Mouse (Mus musculus) brain, embryonic 18.5 days (tissue): ENCODE measurements at regions not wholly inside any gene's neighbourhood (a gene's known extent, or its start where the extent isn't known, plus 50 kb on each side); places are given as distances from the start of the nearest gene placed in this dataset.

Experiments
- DNase-seq: peaks from one replicate; pipeline ENCODE4 v3.0.0-alpha.2; 2012; ENCODE audit warnings: low read depth, low spot score

DNA sequence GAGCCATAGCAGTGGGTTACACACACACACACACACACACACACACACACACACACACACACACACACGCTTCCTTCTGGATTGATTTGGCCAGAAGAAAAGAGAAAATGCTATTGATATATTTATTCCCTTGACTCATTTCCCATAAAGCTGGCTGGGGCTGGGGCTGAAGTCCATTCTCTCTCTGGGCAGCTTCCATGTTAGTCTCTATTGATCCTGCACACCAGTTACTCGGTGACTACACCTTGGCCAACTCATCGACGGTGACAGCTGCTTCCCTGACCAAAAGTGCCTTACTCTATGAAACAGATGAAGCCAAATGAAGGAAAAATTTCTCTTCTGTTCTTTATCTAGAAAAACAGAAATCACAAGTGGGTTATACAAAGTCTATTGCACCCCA is 82.1 kb downstream of the Snx18 start:
- DNase-seq: no peak

DNA sequence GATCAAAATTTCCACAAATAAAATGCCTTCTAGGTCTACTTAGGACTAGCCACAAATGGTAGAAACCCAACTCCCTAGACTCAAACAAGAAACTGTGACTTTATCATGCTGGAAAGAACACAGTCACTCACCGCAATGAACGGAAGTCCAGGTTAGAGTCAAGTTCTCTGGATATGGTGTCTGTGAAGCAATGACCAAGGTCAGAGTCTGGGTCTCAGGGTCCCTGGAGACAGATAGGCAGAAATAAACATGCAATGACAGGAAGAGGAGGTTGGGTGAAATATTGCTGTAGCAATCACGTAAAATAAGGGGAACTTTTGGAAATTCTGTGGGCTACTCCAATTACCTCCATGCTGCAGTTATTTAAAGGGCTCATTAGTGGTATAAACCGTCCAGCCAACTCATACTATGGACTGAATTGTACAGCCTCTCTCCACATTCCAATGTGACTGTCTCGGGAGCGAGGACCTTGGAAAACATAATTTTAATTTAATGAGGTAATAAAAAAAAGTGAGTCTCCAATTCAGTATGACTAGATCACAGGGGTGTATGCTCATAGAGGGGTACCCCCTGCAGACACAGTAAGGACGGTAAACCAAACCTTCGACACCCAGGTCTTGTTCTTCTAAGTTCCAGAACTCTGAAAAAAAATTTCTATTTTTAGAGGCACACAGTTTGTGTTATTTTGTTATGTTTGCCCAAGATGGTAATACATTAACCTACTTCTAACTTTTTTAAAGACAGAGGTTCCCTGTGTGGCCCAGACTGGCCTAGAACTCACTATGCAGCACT is 83.5 kb downstream of the Snx18 start:
- DNase-seq: no peak

DNA sequence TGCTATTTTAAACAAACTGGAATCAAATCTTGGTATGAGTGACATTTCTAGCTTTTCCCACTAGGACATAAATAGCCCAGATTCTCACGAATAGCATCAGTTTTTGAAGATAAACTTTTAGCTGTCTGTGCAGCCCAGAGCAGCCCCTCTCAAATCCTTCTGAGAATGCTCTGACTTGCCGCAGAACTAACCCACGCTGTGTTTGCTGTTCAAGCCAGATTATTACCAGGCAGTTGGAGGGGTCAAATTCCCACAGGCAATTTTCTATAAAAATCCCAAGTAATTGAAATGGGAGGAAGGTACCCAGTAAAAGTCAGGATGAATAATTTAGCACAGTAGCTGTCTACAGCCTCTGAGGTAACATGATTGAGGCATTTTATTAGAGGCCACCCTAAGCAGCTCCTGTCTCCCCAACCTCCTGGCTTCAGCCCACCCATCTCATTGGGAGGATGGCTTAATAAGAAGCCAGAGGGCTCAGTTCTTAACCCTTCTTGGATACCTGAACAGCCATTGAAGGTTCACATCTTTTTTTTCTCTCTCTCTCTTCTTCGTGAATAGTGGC is 84.4 kb downstream of the Snx18 start:
- DNase-seq: no peak

DNA sequence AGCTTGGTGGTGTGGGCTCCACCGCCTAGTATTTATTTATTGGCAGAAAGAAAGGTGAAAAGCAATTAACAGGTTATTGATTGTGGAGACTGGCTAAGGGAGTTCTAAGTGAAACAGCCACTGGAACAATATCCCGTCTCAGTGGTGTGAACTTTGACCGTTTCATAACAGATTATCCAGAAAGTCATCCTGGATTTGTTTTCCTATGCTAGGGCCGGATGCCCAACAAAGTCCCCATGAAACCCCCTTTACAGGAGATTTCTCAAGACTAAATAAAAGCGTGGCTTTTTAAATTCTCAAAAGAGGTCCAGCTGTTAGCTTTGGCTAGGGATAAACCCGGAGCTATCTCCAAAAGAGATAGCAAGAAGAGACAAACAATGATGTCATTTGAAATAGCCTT is 91.4 kb downstream of the Snx18 start:
- DNase-seq: no peak

DNA sequence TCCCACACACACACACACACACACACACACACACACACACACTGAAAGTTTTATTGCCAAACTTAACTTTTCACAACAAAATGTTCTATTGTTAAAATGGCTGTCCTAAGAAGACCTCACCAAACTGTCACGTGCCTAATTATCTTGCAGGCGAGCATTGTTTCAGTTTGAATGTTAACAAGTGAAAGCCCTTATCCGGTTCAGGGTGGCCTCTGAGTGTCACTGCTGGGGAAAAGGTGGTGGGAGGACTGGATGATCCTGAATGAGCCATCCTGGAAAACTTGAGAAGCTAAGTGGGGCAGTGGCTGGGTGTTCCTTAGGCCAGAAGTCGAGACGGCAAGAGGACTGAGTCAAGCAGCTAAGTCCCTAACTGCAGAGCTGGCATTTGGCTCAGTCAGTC is 94.9 kb downstream of the Snx18 start:
- DNase-seq: no peak

DNA sequence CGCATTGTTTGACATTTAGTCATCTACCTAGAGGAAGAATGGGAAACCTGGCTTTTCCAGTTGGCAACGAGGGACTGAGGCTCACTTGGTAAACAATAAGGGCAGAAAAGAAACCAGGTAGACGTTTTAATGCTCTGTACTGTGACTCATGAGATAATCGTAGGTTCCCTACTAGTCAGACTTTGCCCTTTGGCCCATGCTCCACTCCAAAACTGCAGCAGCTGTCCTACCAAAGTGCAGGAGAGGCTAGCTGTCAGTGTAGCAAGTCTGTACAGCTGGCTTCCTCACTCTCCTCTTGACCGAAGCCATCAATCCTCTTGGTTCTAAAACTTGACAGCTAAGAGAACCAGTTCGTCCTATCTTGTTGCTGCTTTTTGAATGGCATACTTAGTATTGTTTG is 100.2 kb downstream of the Snx18 start:
- no peak for DNase-seq

DNA sequence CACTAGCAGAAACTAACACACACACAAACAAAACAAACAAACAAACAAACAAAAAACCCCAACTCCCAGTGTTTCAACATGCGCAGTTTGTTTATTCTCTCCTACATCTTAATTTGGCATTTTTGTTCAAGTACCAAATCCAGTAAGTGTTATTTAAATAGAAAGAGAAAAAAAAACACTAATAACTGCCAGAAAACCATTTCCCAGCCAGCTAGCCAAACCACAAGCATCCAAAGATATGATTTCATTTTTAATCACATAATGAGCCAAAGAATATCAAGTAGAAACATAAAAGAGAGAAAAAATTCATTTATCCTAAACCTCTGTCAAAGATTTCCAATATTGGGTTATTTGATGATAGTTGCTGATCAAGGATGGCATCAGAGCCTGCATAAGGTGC is 102.3 kb downstream of the Snx18 start:
- DNase-seq: no peak

DNA sequence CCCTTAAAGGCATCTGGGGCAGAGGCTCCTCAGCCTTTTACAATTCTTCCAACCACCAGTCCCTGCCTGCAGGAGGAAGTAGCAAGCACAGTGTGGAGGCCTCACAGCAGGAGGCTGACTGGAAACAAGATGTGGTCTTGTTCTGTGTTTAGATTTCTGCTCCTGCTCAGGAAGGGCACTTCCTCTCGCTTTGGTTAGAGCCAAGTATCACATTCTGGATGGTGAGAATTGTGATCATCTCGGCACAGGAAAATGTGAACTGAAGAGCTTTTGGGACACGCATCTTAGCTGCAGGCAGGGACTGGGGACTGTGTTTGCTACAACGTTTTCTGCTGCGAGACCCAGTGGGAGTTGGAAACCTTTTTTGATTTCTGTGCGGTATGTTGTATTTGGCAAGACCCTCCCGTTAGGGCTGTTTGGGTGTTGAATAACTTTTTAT is 103.2 kb downstream of the Snx18 start:
- no peak for DNase-seq

DNA sequence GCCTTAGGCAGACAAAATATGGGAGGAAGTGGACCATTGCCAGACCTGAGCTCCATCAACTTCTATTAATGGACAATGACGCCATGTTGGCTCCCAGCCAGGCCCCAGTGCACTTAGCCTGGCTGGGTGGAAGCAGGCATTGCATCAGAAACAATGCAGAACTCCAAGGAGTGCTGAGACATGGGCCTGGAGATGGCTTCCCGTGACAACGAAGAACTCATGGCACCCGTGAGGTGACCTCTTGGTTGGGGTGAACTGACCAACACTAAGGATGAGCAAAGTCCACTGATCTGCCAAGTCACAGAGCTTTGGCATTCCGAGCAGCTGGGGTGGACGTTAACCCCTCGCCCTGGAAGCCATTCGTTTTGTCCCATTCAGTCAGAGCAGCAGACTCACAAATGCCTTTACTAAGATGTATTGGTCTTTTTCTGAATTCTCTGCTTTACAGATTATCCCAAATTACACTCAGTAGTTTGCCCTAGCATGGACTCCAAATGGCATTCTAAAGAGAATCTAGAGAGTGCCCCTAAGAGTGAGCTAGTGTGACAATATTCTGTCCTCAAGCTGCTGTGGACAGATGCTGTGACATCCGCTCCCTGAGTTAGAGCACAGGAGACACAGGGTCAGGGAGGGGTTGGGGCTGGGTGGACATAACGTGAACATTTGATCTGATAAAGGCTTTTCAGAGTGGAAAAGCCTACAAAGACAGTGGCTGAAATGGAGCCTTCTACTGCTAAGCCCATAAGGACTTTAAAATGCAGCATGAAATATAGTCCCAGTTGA is 108.8 kb downstream of the Snx18 start:
- no peak for DNase-seq

DNA sequence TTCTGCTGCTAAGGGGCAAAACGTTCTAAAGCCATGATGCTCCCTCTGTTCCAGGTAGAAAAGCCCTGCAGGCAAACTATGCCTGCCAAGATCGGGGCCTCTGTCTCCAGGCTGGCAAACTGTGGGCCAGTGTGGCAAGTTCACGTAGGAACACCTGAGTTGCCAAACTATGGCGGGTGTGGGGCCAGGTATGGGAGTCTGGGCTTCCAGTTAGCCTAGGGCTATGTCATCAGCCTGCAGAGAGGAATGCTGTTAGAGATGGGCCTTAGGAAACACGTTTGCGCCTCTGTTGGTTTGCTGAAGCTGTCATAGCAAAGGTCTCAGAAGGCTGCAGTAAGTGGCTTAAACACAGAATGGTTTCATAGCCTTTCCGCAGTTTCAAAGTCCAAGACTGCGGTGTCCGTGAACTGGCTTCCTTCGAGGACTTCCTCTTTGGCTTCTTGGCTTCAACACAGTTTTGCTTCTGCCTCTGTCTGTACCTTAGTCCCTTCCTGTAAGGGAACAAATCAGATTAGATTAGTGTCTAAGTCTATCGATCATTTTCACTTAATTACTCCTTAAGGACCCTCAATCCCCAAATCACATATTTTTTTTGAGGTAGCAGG is 110.1 kb downstream of the Snx18 start:
- DNase-seq: no peak

DNA sequence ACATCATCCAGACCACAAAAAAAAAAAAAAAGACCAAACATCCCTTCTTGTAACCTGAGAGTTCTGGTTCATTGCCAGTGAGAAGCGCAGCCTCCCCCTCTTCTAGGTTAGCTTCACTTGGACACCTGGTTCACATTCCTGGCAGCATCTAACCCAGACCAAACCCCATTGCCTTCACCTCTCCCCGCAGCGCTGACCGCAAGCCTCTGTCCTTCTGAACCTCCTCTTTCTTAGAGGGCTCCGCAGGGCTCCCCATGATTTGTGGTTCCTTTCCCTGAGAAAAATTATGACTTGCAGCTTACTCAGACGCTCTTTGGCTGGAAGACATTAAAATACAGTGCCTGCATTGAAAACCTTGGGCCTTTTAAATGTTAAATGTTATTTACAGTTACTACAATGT is 115.8 kb downstream of the Snx18 start:
- DNase-seq: no peak

DNA sequence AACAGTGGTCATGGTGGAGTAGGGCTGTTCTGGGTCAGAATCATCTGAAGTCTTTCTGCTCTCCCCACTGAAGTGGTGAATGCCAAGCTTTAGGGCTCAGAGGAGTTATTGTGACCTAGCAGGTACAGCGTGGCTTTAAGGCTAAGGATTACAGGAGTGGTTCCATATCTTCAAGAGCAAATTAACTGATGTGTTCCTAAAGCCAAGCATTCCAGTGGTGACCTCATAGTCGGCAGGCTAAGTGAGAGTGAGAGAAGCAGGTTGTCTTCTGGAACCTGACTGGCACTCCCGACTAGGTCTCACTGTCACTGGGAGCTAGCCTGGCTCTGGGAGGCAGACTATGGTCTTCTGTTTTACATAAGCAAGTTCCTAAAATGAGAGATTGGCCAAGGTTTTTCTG is 116.3 kb downstream of the Snx18 start:
- DNase-seq: no peak

DNA sequence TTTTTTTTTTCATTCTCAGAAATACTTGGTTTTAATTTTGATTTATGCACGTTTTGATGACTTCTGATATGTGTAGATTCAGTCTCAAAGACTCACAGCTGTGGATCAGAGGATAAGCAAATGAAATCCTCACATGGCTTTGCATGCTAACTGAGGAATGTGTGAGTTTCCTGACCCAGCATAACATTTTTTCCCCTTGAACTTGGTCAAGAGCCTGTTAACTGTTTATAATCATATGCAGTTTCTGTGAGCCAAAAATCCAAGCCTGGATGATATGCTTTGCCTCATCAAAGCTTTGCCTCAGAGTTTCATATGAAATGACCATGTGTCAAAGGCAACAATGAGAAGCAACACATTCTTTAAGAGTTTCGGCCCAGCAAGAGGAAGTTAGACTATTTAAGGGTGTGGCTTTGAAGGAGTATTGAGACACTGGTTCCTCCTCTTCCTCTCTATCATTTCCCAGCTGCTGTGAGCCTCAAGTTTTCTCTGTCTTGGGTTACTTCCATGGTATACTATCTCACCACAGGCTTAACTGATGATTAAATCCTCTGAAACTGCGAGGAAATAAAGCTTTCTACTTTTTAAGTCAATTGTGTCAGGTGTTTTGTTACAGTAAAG is 117.9 kb downstream of the Snx18 start:
- no peak for DNase-seq

DNA sequence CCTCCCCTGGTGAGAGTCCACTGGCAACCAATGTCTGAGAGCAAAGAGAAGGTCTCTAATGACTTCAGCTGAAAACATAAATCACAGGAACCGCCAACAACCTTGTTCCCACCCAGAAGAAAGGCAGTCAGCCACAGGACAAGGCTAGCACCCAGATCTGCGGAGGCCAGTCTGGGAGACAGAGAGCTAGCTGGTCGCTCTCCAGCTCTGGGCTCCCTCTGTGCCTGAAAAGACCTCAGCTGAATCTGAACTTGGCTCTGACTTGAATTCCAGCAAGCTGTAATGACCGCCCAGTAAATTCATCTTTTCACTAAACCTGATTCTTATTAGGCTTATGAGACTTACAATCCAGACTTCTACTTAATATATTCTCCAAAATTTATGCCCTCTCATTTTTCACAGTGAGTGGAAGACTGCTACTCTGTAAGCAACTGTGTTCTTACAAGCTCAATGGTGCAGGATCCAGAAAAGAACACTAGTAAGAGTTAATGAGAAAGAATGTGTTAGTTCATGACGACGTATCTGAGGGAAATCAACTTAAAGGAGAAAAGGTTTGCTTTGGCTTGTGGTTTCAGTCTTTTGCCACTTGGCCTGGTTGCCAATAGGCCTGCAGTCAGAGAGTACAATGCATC is 119.2 kb downstream of the Snx18 start:
- DNase-seq: no peak

DNA sequence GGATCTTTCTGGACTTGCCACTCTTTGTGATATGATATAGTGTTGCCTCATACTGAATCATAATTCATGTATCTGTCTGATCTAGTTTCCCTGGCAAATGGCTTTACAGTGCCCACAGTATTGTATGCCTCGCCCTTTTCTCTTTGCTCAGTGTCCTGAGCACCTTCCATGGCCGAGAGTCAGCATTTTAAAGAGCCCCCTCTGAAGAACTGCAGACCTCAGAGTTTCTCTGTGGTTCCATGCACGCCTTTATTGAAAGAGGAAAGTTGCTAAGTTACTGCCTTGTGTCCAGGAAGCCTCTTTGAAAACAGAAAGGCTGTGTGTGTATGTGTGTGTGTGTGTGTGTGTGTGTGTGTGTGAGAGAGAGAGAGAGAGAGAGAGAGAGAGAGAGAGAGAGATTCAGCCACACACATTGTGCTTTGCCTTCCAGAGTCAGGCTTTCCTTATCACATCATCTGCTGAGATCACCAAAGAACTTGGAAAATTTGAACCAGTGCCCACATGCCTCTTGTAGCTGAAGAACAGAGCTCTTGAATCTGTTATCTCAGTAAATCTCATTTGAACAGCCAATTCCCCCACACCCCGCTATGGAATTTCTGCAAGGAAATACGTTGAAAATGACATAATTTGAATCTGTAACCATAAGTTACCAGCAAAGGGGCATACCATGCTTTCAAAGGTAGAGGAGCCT is 122.6 kb downstream of the Snx18 start:
- DNase-seq: no peak

DNA sequence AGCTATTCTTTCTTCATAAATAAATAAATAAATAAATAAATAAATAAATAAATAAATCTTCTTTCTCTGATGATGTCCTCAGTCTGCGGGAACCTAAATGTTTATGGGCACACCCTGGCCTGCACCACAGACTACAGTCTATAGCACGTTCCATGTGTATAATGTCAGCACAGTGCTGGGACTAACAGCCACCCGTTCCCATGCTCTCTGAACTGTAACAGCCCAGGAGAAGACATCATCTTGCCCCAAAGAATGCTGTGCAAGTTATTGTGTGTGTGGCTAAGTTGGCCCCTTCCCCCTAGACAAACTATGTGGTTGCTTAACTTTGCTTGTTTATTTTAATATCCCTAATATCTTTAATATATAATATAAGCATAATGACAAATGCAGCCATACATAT is 123.2 kb downstream of the Snx18 start:
- no peak for DNase-seq

DNA sequence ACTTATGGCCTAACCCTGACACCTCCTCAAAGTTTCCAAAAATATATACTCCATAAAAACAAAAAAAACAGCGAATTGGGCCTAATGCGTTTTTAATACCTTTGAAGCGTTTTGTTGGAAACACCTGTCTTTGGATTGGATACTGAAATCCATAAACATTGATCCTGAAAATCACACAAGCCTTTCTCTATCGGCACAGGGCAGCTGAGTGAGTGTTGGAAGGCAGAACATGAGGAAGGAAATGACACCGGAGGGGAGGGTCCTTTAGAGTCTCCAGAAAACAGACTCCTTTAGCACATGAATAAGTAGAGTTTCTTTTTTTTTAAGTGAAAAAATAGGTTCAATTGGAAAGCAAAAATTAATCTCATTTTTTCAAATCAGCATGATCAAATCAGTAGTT is 123.7 kb downstream of the Snx18 start:
- DNase-seq: no peak

DNA sequence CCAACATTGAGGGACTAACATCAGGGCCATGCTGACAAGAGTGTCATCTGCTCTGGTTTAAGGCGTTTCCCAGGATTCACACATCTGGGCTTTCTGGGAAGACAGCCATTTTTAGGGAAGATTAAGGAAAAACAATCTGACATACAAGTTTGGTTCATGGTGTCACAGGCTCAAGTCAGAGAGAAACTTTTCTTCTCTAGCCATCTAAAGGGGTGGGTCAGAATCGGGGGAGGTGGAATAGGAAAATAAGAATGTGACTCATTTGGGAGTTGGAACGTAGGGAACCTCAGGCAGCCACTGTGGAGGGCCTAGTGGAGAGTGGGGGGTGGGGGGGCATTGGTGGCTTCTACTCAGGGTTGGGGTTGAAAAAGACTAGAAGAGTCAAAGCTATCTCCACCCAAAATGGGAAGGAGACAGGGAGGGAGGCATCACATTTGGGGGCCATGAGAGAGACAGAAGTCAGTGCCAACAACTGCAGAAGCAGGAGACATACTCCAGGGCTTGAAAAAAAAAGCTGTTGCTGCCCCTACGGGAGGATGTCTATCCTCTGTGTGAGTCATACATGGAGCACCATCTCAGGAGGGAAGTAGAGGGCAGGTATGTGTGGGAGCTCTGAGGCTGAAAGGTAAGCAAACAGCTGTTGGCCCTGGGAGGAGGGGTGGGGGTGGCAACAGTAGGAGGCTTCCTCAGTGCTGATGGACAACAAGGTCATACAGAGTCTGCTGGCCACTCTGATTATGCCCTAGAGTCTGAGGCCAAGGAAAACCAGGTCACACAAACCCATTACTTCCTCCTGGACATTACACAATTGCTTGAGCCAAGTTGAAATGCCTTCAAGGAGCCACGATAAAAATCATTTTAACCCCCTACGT is 128.2 kb downstream of the Snx18 start:
- no peak for DNase-seq

DNA sequence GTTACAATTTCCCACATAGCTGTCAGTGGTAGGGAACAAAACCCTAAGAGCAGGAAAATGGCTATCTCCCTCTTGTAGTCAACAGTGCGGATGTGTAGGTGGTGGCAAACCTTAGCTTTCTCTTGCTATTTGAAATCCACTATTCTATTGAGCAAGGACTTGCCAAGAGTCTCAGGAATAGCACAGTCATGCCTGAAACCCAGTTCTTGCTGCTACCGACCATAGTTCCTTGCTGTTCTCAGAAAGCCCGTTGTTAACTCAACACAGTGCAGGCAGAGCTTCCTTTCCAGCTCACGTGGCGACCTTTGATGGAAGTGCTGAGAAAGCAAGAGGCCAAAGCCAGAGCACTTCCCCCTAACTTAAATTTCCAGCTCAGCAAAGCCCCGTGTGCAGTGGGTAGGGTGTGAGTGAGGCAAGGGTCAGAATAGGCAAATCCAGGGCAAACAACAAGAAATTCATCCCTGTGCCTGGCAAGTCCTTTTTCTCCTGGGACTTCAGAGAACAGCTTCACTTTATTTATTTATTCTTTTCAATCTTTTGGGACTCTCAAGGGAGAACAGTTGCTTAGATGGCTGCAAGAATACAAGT is 131.9 kb downstream of the Snx18 start:
- DNase-seq: no peak

DNA sequence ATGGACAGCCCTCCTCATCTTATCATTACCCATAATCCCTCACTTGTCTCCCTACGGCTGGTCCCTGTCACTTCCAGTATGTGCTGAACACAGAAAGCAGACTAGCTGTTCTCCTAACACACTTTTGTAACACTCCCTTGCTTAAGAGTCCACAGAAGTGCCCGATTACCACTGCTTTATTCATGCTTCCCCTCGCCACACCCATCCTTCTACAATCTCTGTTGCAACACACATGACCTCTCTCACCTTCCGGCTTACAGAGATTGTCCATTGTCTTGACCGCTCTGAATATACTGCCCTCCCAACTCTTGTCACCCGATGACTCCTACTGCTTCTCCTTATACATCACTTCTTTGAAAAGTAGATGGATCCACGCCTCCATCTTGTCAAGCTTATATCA is 132.9 kb downstream of the Snx18 start:
- no peak for DNase-seq
